Mouse (Mus musculus): ENCODE results near the gene Dhx15. TPM values are rescaled to one million over a fixed set of nuclear protein-coding genes. Genes with fewer than 3 reads are reported as not detected.

Gene Dhx15
- total and polyA plus RNA-seq, 2 experiments from 2014 or later = 47.9 to 83.1 TPM

DNA sequence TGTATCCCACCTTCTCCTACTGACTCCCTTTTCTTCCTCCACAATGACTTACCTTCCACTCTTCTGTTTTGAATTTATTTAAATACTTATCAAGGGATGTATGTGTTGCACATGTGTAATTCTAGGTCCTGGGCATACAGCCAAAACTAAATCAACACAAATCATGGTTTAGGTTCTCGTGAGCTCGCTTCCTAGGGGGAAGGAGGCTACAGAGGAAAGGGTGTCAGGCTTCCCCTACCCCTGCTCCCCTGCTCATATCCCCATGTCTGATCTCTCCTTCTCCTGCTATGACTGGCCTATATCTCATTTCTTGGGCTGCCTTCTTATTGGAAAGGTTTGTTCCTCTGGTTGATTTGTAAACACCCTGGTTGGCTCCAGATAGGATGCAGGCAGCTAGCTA, 43.6 kb upstream of the Dhx15 start:
- Histone ChIP-seq H3K9me3 (replicated peaks; ENCODE audit: control insufficient read depth, low read length) (no peaks in the 10 kb centered on the region; the same call in 1 of the 2 replicates), H3K4me1 (ENCODE audit: control insufficient read depth, insufficient read depth) (no peaks in the 10 kb centered on the region), H3K4me3 (ENCODE audit: low read depth, low read length) (no peak overlapping the region), H3K4me2 (ENCODE audit: low read depth, low read length) (no peak overlapping the region), H3K9ac (replicated peaks; ENCODE audit: low read depth, low read length) (no peak overlapping the region), H3K27ac (ENCODE audit: low read depth) (no peak overlapping the region), H3K27me3 (ENCODE audit: control insufficient read depth, insufficient read depth, low read length) (no peaks in the 10 kb centered on the region), H3K36me3 (replicated peaks; ENCODE audit: control insufficient read depth, insufficient read depth, low read length) (no peaks in the 10 kb centered on the region)
- ATAC-seq (ENCODE audit: insufficient read depth, low read depth) (no peak), DNase-seq (ENCODE audit: low spot score) (no peak)
- no peak for TF ChIP-seq EP300 (IDR thresholded peaks at IDR 0.05; ENCODE audit: low read depth)
- no peak for TF ChIP-seq CTCF (IDR thresholded peaks at IDR 0.05; ENCODE audit: low read depth)
- WGBS = 6% methylated on average over 2 of the region's 2 CpGs

DNA sequence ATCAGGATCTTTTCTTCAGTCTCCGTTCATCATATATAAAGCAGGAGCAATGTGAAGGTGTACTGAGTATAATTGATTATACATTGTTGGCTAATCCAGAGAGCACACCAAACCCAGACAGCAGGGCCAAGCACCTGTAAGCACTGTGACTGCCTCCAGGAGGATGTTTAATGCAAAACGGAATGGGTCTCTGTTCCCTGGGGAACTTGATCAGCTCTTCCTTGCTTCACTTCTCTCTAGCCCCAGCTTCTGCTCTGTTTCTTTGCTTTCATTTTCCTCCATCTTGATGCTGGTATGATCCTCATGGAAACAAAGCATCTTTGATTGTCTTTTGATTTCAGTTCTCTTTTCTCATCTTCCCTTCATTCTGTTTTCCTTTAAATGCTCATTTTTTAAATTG, 42.3 kb upstream of the Dhx15 start:
- no peak for ATAC-seq (ENCODE audit: insufficient read depth, low read depth)
- TF ChIP-seq EP300 (IDR thresholded peaks at IDR 0.05; ENCODE audit: low read depth) (no peak), CTCF (IDR thresholded peaks at IDR 0.05; ENCODE audit: low read depth) (no peak)
- WGBS = 69% methylated on average over 2 of the region's 2 CpGs

DNA sequence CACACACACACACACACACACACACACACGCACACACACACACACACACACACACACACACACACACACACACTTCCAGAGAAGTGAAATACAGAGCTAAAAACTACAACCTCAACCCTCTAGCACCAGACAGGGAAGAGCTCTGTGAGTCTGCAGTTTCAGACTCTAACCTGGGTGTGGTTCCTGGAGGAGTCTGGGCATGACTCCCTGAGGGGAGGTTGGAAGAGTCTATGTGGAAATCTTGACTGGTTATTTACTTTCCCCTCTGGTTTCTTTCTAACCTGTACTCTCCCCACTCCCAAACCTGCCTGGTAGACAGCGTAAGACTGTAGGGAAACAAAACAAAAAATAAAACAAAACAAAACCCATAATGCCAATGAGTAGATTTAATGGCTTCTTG, 41.9 kb upstream of the Dhx15 start:
- Histone ChIP-seq H3K27ac (ENCODE audit: low read depth) (no peak overlapping the region), H3K9ac (replicated peaks; ENCODE audit: low read depth, low read length) (no peak overlapping the region), H3K36me3 (replicated peaks; ENCODE audit: control insufficient read depth, insufficient read depth, low read length) (no peaks in the 10 kb centered on the region), H3K4me2 (ENCODE audit: low read depth, low read length) (no peak overlapping the region), H3K9me3 (replicated peaks; ENCODE audit: control insufficient read depth, low read length) (peaks cover 4% of the 10 kb centered on the region), H3K4me1 (ENCODE audit: control insufficient read depth, insufficient read depth) (no peaks in the 10 kb centered on the region), H3K27me3 (ENCODE audit: control insufficient read depth, insufficient read depth, low read length) (no peaks in the 10 kb centered on the region), H3K4me3 (ENCODE audit: low read depth, low read length) (no peak overlapping the region)
- 83% methylated on average over 2 of the region's 2 CpGs for WGBS
- TF ChIP-seq EP300 (IDR thresholded peaks at IDR 0.05; ENCODE audit: low read depth) (no peak), CTCF (IDR thresholded peaks at IDR 0.05; ENCODE audit: low read depth) (no peak)
- ATAC-seq (ENCODE audit: insufficient read depth, low read depth) = no peak
- no peak for DNase-seq (ENCODE audit: low spot score)

More for the DNA sequence above, 42.3 kb upstream of the Dhx15 start:
- no peak for DNase-seq (ENCODE audit: low spot score)
- H3K9me3 ChIP-seq (replicated peaks; ENCODE audit: control insufficient read depth, low read length) = peaks cover 4% of the 10 kb centered on the region
- H3K9ac ChIP-seq (replicated peaks; ENCODE audit: low read depth, low read length) = no peak overlapping the region
- no peak overlapping the region for H3K27ac ChIP-seq (ENCODE audit: low read depth)
- H3K4me3 ChIP-seq (ENCODE audit: low read depth, low read length) = no peak overlapping the region
- no peaks in the 10 kb centered on the region for H3K36me3 ChIP-seq (replicated peaks; ENCODE audit: control insufficient read depth, insufficient read depth, low read length)
- H3K27me3 ChIP-seq (ENCODE audit: control insufficient read depth, insufficient read depth, low read length) = no peaks in the 10 kb centered on the region
- H3K4me1 ChIP-seq (ENCODE audit: control insufficient read depth, insufficient read depth) = no peaks in the 10 kb centered on the region
- H3K4me2 ChIP-seq (ENCODE audit: low read depth, low read length) = no peak overlapping the region

DNA sequence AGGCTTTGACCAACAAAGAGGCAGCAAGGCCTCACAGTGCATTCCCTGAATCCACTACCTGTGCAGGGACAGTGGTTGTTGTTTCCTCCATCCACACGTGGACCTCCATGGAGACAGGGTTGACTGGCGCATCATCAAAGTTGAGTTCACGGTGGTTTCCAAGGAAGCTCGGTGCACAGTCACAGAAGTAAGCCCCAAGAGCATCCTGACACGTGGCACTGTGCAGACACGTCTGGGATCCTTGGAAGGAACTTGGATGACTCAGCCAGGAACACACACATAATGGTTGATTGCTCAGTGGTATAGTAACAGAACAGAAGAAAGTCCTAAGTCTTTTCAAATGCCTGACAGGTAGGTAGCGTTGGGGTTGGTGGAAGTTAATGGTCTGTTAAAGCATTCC, 40.2 kb upstream of the Dhx15 start:
- Histone ChIP-seq H3K4me3 (ENCODE audit: low read depth, low read length) (no peak overlapping the region), H3K27ac (ENCODE audit: low read depth) (no peak overlapping the region), H3K9ac (replicated peaks; ENCODE audit: low read depth, low read length) (no peak overlapping the region), H3K4me1 (ENCODE audit: control insufficient read depth, insufficient read depth) (no peaks in the 10 kb centered on the region), H3K4me2 (ENCODE audit: low read depth, low read length) (no peak overlapping the region), H3K36me3 (replicated peaks; ENCODE audit: control insufficient read depth, insufficient read depth, low read length) (no peaks in the 10 kb centered on the region), H3K27me3 (ENCODE audit: control insufficient read depth, insufficient read depth, low read length) (no peaks in the 10 kb centered on the region), H3K9me3 (replicated peaks; ENCODE audit: control insufficient read depth, low read length) (peaks cover 4% of the 10 kb centered on the region)
- WGBS = 83% methylated on average over 7 of the region's 7 CpGs
- no peak for TF ChIP-seq EP300 (IDR thresholded peaks at IDR 0.05; ENCODE audit: low read depth)
- no peak for TF ChIP-seq CTCF (IDR thresholded peaks at IDR 0.05; ENCODE audit: low read depth)
- DNase-seq (ENCODE audit: low spot score) (no peak), ATAC-seq (ENCODE audit: insufficient read depth, low read depth) (no peak)

DNA sequence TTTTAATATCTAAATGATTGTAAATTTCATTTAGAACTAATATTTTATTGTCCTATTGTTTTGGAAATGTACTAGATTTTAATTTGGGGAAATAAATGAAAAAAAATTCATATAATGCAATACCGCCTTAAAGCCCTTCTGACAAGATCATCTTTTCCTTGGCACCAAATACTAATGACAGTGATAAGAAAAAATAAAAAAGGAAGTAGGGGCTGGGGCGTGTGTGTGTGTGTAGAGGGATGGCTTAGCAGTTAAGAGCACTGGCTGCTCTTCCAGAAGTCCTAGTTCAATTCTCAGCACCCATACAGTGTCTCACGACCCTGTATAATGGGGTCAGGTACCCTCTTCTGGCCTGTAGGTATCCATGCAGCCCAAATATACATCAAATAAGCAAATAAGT, 36.4 kb upstream of the Dhx15 start:
- DNase-seq (ENCODE audit: low spot score) (no peak), ATAC-seq (ENCODE audit: insufficient read depth, low read depth) (no peak)
- TF ChIP-seq EP300 (IDR thresholded peaks at IDR 0.05; ENCODE audit: low read depth) (no peak), CTCF (IDR thresholded peaks at IDR 0.05; ENCODE audit: low read depth) (no peak)
- no peak overlapping the region for H3K27ac ChIP-seq (ENCODE audit: low read depth)
- no peak overlapping the region for H3K4me3 ChIP-seq (ENCODE audit: low read depth, low read length)
- H3K9ac ChIP-seq (replicated peaks; ENCODE audit: low read depth, low read length) = no peak overlapping the region
- H3K27me3 ChIP-seq (ENCODE audit: control insufficient read depth, insufficient read depth, low read length) = no peaks in the 10 kb centered on the region
- peaks cover 4% of the 10 kb centered on the region; the same call in 1 of the 2 replicates for H3K9me3 ChIP-seq (replicated peaks; ENCODE audit: control insufficient read depth, low read length)
- 73% methylated on average over 3 of the region's 3 CpGs for WGBS
- H3K4me2 ChIP-seq (ENCODE audit: low read depth, low read length) = no peak overlapping the region
- H3K4me1 ChIP-seq (ENCODE audit: control insufficient read depth, insufficient read depth) = no peaks in the 10 kb centered on the region
- no peaks in the 10 kb centered on the region for H3K36me3 ChIP-seq (replicated peaks; ENCODE audit: control insufficient read depth, insufficient read depth, low read length)

DNA sequence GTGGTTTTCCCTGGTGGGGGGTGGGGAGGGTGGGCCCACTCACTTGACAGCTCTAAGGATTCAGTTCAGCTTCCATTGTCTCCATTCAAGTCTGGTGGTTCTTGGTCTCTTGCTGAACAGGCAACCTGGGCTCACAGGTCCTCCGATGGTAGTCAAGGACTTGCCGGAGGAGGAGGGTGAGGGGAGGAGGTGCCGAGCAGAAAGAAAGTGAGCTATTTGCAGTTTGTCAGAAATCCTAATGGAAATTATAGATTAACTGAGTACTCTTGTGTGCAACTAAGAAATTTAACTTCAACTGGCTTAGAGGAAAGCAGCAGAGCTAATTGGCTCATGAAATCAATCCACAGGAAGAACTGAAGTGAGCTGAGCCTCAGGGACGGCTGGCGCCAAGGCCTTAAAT, 31.3 kb upstream of the Dhx15 start:
- no peaks in the 10 kb centered on the region for H3K9me3 ChIP-seq (replicated peaks; ENCODE audit: control insufficient read depth, low read length)
- 93% methylated on average over 5 of the region's 5 CpGs for WGBS
- no peak overlapping the region for H3K27ac ChIP-seq (ENCODE audit: low read depth)
- no peaks in the 10 kb centered on the region for H3K36me3 ChIP-seq (replicated peaks; ENCODE audit: control insufficient read depth, insufficient read depth, low read length)
- H3K9ac ChIP-seq (replicated peaks; ENCODE audit: low read depth, low read length) = no peak overlapping the region
- no peak overlapping the region for H3K4me2 ChIP-seq (ENCODE audit: low read depth, low read length)
- no peaks in the 10 kb centered on the region for H3K27me3 ChIP-seq (ENCODE audit: control insufficient read depth, insufficient read depth, low read length)
- H3K4me3 ChIP-seq (ENCODE audit: low read depth, low read length) = no peak overlapping the region
- no peak for TF ChIP-seq EP300 (IDR thresholded peaks at IDR 0.05; ENCODE audit: low read depth)
- no peak for TF ChIP-seq CTCF (IDR thresholded peaks at IDR 0.05; ENCODE audit: low read depth)
- peaks cover 23% of the 10 kb centered on the region for H3K4me1 ChIP-seq (ENCODE audit: control insufficient read depth, insufficient read depth)
- ATAC-seq (ENCODE audit: insufficient read depth, low read depth) (no peak), DNase-seq (ENCODE audit: low spot score) (no peak)

Data from heart, postnatal 0 days (tissue).